Mouse (Mus musculus) midbrain, postnatal 0 days (tissue): ENCODE data around the gene Arhgef40. TPM values are rescaled to one million over a fixed set of nuclear protein-coding genes. Genes with fewer than 3 reads are reported as not detected.
"Not testable (repeated sequence)": the region's sequence is repeated elsewhere in the genome, so short reads cannot be mapped to it uniquely, and the experiment has no call there.

Experiments used
- ATAC-seq: fragments of 200-750 bp; cut with Nextera tagmentation; 2 replicates; pipeline ENCODE4 v1.8.0; 2017; ENCODE audit warnings: moderate number of reproducible peaks, mild to moderate bottlenecking, moderate TSS enrichment, moderate library complexity; ENCODE audit not compliant: low FRiP score
- DNase-seq: peaks from one replicate; pipeline ENCODE4 v3.0.0-alpha.2; 2015; ENCODE audit warnings: low spot score
- H3K27ac ChIP-seq: fragments of 300-500 bp; sonication (generic); 2 replicates; pipeline ENCODE4 v1.5.1; 2014; ENCODE audit warnings: low read depth, mild to moderate bottlenecking, low read length, mixed read lengths
- H3K27me3 ChIP-seq: fragments of 300-500 bp; sonication (generic); 2 replicates; pipeline ENCODE4 v1.6.1; 2014; ENCODE audit warnings: low read length, control low read depth, mixed read lengths; ENCODE audit not compliant: insufficient read depth
- H3K36me3 ChIP-seq: fragments of 300-500 bp; sonication (generic); 2 replicates; pipeline ENCODE4 v1.6.1; 2014; ENCODE audit warnings: low read length, control low read depth, mixed read lengths; ENCODE audit not compliant: insufficient read depth
- H3K4me1 ChIP-seq: fragments of 300-500 bp; sonication (generic); 2 replicates; pipeline ENCODE4 v1.6.1; 2014; ENCODE audit warnings: mild to moderate bottlenecking, control low read depth, antibody characterized with exemption, low read length, mixed read lengths; ENCODE audit not compliant: insufficient read depth
- H3K4me2 ChIP-seq: fragments of 300-500 bp; sonication (generic); 2 replicates; pipeline ENCODE4 v1.6.1; 2014; ENCODE audit warnings: low read depth, mild to moderate bottlenecking, low read length, mixed read lengths; ENCODE audit not compliant: poor library complexity, severe bottlenecking
- H3K4me3 ChIP-seq: fragments of 300-500 bp; sonication (generic); 2 replicates; pipeline ENCODE4 v1.5.1; 2014; ENCODE audit warnings: low read depth, mild to moderate bottlenecking, low read length, moderate library complexity
- H3K9ac ChIP-seq: fragments of 300-500 bp; sonication (generic); replicated peaks from 2 replicates; pipeline ENCODE4 v1.6.1; 2014; ENCODE audit warnings: mild to moderate bottlenecking, low read length, moderate library complexity, mixed read lengths; ENCODE audit not compliant: poor library complexity, severe bottlenecking
- H3K9me3 ChIP-seq: fragments of 300-500 bp; sonication (generic); 2 replicates; pipeline ENCODE4 v1.6.1; 2016; ENCODE audit warnings: low read length, control low read depth
- CTCF ChIP-seq: IDR thresholded peaks from 2 replicates; pipeline ENCODE4 v1.5.1; 2016; ENCODE audit warnings: antibody characterized with exemption, mild to moderate bottlenecking
- WGBS: fragments of 180-500 bp; shearing (Covaris S2); extraction: QIAGEN DNeasy Blood & Tissue Kit; methylation state at CpG from one replicate; pipeline ENCODE4 v1.1.7; 2014; 5-methylcytosine and 5-hydroxymethylcytosine counted together
- polyA plus RNA-seq: library from polyadenylated mRNA; unstranded; fragments of >200 nt; fragmentation: Nextera tagmentation; extraction: Ambion mirVana; gene quantifications from 2 replicates; pipeline ENCODE4 v1.2.1, GENCODE M21; 2015
- total RNA-seq: library from RNA; depleted of rRNA; stranded (reverse); fragments of >200 nt; gene quantifications from 2 replicates; pipeline ENCODE4 v1.2.3, GENCODE M21; 2014

Arhgef40 gene
- total and polyA plus RNA-seq, 2 experiments from 2014 or later, result 66.1 to 93.8 TPM

DNA sequence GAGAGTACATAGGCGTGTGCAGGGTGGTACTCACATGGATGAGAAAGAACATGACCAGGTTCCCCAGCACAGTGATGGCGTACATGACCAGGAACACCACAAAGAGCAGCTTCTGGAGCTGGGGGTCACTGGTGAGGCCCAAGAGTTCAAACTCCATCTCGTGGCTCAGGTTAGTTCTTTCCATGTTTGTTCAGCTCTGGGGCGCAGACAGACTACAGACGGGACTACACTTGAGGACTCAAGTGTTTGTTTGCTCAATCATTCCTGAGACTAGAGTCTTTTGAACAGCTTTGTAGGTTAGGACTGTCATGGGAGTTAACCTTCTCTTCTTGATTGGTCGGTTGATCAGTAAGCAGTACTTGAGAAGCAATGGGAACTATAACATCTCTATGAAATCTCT lies 51.4 kb downstream of the Arhgef40 start:
- no peak for DNase-seq
- Histone ChIP-seq H3K36me3 (no peaks in the 10 kb centered on the region), H3K9me3 (no peaks in the 10 kb centered on the region), H3K9ac (no peak overlapping the region), H3K27ac (no peak overlapping the region), H3K4me1 (no peaks in the 10 kb centered on the region), H3K27me3 (no peaks in the 10 kb centered on the region), H3K4me3 (no peak overlapping the region), H3K4me2 (no peak overlapping the region)
- TF ChIP-seq CTCF, result no peak
- no peak for ATAC-seq
- WGBS, result 92% methylated on average over 6 of the region's 6 CpGs

DNA sequence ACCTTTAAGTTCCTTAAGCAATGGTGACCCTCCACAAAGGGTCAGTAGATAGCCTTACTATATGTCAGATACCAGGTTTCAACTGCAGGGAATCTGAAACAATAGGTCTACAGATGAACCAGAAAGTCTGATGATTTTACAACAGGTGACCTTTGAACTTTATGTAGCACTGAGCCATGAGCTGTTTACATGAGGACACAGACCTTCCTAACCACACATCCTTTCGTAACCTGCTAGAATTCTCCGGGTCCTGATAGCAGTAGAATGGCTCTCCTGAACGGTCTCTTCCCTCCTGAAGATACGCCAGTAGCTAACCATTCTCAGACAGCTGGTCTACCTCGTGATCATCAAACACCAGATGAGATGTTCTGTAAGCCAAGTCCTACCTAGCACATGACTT lies 54.8 kb downstream of the Arhgef40 start:
- no peak for TF ChIP-seq CTCF
- Histone ChIP-seq H3K4me1 (no peaks in the 10 kb centered on the region), H3K27me3 (no peaks in the 10 kb centered on the region), H3K27ac (no peak overlapping the region), H3K4me2 (no peak overlapping the region), H3K9ac (no peak overlapping the region), H3K9me3 (no peaks in the 10 kb centered on the region), H3K4me3 (no peak overlapping the region), H3K36me3 (no peaks in the 10 kb centered on the region)
- WGBS, result 92% methylated on average over 5 of the region's 5 CpGs
- DNase-seq (no peak), ATAC-seq (no peak)

DNA sequence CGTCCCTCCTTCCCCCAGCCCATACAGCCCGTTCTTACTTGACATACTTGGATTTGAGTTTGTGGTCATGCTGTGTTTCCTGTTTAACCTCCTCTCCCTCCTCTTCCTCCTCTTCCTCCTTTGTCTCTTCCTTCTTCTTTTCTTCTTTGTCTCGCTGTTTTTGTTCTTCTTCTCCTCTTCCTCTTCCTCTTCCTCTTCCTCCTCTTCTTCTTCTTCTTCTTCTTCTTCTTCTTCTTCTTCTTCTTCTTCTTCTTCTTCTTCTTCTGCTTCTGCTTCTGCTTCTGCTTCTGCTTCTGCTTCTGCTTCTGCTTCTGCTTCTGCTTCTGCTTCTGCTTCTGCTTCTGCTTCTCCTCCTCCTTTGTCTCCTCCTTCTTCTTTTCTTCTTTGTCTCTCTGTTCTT lies 57.8 kb downstream of the Arhgef40 start, which contains the start of gene Olfr221:
Gene Olfr221, minus strand, starts transcription at position 101 of the 400 bp plus-strand sequence.
- H3K4me3 ChIP-seq, ATAC-seq, H3K36me3 ChIP-seq, DNase-seq, H3K27ac ChIP-seq, H3K4me1 ChIP-seq, H3K27me3 ChIP-seq, H3K4me2 ChIP-seq, H3K9me3 ChIP-seq, H3K9ac ChIP-seq: not testable (repeated sequence)
- 71% methylated on average over 3 of the region's 3 CpGs for WGBS

DNA sequence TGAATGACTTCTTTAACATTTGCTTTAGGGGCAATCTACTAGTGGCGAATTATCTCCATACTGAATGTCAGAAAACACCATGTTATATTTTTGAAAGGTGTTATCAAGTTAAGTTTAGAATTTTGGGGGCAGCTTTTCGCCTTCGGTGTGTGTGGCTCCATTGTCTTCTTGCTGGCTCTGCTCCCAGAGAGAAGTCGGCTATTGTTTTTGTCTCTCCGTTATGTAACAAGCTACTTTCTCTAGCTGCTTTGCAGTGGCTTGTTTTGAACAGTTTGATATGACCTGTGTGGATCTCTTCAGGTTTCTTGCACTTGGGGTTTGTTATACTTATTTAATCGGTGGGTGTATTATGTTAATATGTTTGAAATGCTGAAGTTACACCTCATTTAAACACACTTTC lies 58.9 kb downstream of the Arhgef40 start:
- ATAC-seq (no peak), DNase-seq (no peak)
- H3K27me3 ChIP-seq, result no peaks in the 10 kb centered on the region
- H3K4me2 ChIP-seq, result no peak overlapping the region
- H3K9me3 ChIP-seq, result no peaks in the 10 kb centered on the region
- H3K27ac ChIP-seq, result no peak overlapping the region
- no peaks in the 10 kb centered on the region for H3K36me3 ChIP-seq
- H3K4me3 ChIP-seq, result no peak overlapping the region
- H3K9ac ChIP-seq, result no peak overlapping the region
- no peak for TF ChIP-seq CTCF
- WGBS, result 59% methylated on average over 6 of the region's 6 CpGs
- H3K4me1 ChIP-seq, result no peaks in the 10 kb centered on the region

DNA sequence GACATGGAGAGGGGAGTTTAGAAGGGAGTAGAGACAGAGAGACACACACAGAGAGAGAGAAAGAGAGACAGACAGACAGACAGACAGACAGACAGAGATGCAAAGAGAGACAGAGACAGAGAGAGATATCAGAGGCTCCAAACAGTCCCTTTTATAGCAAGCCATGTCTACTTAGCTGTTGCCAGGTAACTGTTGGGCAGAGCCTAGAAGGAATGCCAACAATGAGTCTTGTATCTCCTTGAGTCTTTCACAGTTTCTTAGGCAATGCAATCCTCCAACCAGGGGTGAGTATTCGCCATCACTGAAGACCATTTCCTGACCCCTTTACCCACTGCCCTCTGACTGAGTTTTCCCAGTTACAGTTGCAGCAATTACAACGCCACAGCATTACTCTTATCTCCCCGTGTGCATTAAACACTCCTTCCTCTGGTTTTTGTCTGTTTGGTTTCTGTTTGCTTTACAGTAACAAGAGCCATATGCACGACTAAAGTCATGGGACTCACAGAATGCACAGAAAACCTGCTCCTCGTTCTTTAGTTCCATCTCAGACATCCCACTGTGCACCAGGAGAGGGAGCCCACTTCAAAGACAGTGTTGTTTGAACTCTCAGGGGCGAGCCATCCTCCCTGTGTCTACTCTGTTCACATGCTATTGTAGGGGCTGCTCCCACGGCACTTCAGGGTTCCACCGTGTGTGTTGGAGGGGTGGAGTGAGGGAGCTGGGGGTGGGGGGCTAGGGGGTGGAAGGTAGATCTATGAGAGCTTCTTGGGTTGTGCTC lies 60.6 kb downstream of the Arhgef40 start:
- DNase-seq (peak; percentile 39), ATAC-seq (peak; percentile 65; the same call in 1 of the 2 replicates)
- no peaks in the 10 kb centered on the region for H3K36me3 ChIP-seq
- H3K9me3 ChIP-seq, result no peaks in the 10 kb centered on the region
- no peak overlapping the region for H3K9ac ChIP-seq
- H3K27ac ChIP-seq, result no peak overlapping the region
- 9% methylated on average over 8 of the region's 8 CpGs for WGBS
- H3K4me3 ChIP-seq, result no peak overlapping the region
- 0 out of 2 replicates have a peak overlapping the region, but pooled peaks have one; percentile 4 for H3K4me2 ChIP-seq
- H3K27me3 ChIP-seq, result no peaks in the 10 kb centered on the region
- H3K4me1 ChIP-seq, result no peaks in the 10 kb centered on the region
- TF ChIP-seq CTCF, result peak; percentile 71

DNA sequence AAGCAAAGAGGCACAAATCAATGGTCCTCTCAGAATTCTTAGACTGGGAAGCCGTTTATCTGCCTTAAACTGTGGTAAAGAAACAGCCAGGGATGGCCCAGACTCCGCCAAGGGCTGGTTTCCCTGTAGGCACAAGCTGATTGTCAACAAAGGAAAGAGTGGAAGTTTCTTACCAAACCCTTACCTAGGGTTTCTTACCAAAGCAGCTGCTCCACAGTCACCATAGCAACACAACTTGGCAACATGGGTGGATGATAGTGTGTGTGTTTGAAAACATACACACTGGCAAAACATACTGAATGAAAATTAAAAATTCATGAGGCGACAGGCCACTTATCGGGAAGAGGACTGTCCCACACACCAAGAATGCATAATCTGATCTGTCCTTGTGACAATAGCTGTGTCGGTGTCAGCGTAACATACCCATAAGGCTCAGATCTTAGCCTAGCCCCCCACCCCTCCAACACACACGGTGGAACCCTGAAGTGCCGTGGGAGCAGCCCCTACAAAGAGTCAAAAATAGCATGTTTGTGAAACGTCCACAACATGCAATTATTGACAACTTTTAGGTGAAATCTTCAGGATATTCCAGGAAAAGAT lies 61.5 kb downstream of the Arhgef40 start:
- ATAC-seq (0 out of 2 replicates have a peak, but pooled peaks have one; percentile 49), DNase-seq (peak; percentile 4)
- no peaks in the 10 kb centered on the region for H3K27me3 ChIP-seq

DNA sequence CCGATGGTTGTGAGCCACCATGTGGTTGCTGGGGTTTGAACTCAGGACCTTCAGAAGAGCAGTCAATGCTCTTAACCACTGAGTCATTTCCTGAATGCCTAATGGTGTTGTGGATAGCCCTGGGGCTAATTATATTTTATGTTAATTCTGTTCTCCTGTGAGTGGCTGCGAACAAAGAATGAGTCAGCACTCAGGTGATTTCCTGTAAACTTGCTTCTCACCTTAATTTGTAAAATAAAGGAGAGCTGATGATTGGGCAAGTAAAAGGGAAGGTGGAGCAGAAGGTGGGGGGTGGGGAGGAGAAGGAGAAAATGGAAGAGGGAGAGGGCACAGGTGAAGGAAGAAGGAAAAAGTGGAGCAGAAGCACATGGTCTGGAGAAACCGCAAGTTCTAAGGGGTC lies 68.2 kb downstream of the Arhgef40 start:
- not testable (repeated sequence) for H3K4me1 ChIP-seq, H3K27ac ChIP-seq, ATAC-seq, H3K4me2 ChIP-seq, H3K36me3 ChIP-seq, H3K9me3 ChIP-seq, H3K9ac ChIP-seq, H3K27me3 ChIP-seq, H3K4me3 ChIP-seq, DNase-seq
- WGBS, result 86% methylated on average over 3 of the region's 3 CpGs

More for the DNA sequence above, 61.5 kb downstream of the Arhgef40 start:
- Histone ChIP-seq H3K4me3 (no peak overlapping the region), H3K4me1 (no peaks in the 10 kb centered on the region), H3K9me3 (no peaks in the 10 kb centered on the region), H3K36me3 (no peaks in the 10 kb centered on the region), H3K9ac (no peak overlapping the region), H3K4me2 (no peak overlapping the region), H3K27ac (no peak overlapping the region)
- no peak for TF ChIP-seq CTCF
- 25% methylated on average over 9 of the region's 9 CpGs for WGBS
